ENCODE assay signal across 8 mouse cellular contexts in the genomic region with DNA sequence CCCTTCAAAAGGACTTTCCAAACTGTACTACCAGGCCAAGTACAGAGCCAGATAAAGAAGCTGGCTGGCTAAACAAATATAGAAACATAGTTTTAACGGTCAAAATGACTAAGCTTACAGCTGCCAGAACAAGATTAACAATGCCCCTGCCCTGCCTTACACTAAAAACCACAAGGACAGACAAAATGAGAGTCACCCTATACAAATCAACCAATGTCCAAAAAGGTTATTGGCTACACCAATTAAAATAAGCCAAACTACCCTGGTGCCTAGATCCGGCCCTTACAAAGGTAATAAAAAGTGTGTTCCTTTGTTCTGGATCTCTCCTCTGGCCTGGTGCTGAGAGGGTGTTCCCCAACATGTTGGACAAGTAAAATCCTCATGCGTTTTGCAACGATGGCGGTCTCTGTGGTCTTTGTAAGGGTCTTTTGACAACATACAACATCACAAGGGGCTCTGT. TPM values are rescaled to one million over a fixed set of nuclear protein-coding genes. Genes with fewer than 3 reads are reported as not detected.
DNase-seq lines count a peak whose midpoint lies in the region; ATAC-seq and TF ChIP-seq lines count a peak whose summit lies in the region.

No protein-coding gene starts in this region.

- no peaks in the 10 kb centered on the region for H3K4me1 ChIP-seq in testis, adult 2 months (ENCODE audit: control insufficient read depth, insufficient read depth, low read length)
- H3K4me1 ChIP-seq in limb, embryonic 12.5 days (replicated peaks), result no peaks in the 10 kb centered on the region
- peaks cover 7% of the 10 kb centered on the region; the same call in 1 of the 2 replicates for H3K4me1 ChIP-seq in stomach, embryonic 16.5 days (ENCODE audit: control insufficient read depth, insufficient read depth, low read length)

- intact Hi-C loops in heart, postnatal 36 days (cut with DNase I), result loop anchor here (1.0 to 5.0 kb wide), 4 partner anchors 14 to 254 kb away; a partner anchor contains a TSS

- no peaks in the 10 kb centered on the region for H3K36me3 ChIP-seq in testis, adult 2 months (ENCODE audit: control insufficient read depth, insufficient read depth, low read length)
- no peaks in the 10 kb centered on the region for H3K36me3 ChIP-seq in limb, embryonic 12.5 days
- H3K36me3 ChIP-seq in stomach, embryonic 16.5 days (ENCODE audit: control insufficient read depth, insufficient read depth, low read length), result no peaks in the 10 kb centered on the region

- H3K9ac ChIP-seq in limb, embryonic 12.5 days (replicated peaks), result no peak overlapping the region
- H3K9ac ChIP-seq in stomach, embryonic 16.5 days (ENCODE audit: low read length), result peak overlapping the region; percentile 84

- peak overlapping the region; percentile 91; the same call in 1 of the 2 replicates for H3K4me3 ChIP-seq in testis, adult 2 months (ENCODE audit: control insufficient read depth, low read depth, low read length)
- H3K4me3 ChIP-seq in limb, embryonic 12.5 days (replicated peaks), result peak overlapping the region; percentile 64
- peak overlapping the region; percentile 59 for H3K4me3 ChIP-seq in stomach, embryonic 16.5 days (replicated peaks; ENCODE audit: low read length)

- ATAC-seq in limb, embryonic 12.5 days (ENCODE audit: insufficient number of reproducible peaks, insufficient read depth, low FRiP score, low TSS enrichment, low read depth), result no peak
- ATAC-seq in stomach, embryonic 16.5 days (ENCODE audit: insufficient read depth, low FRiP score), result no peak

- no peak for TF ChIP-seq CTCF in testis, adult 2 months (IDR thresholded peaks at IDR 0.05; ENCODE audit: control insufficient read depth, insufficient read depth, insufficient replicate concordance, low read depth, low read length)

- DNase-seq in heart, adult 11 months, result peak; percentile 88
- no peak for DNase-seq in heart, postnatal 36 days
- no peak for DNase-seq in testis, postnatal 14 days (ENCODE audit: low spot score)
- DNase-seq in adrenal gland, adult (ENCODE audit: inconsistent age in 2 of 2, low spot score in 1 of 2), result no peak
- no peak for DNase-seq in layer of hippocampus, postnatal 10 days (ENCODE audit: low spot score in 2 of 2)

- H3K9me3 ChIP-seq in limb, embryonic 12.5 days, result peaks cover 5% of the 10 kb centered on the region; the same call in 1 of the 2 replicates
- 0 out of 2 replicates have a peak, but pooled peaks cover 4% of the 10 kb centered on the region for H3K9me3 ChIP-seq in stomach, embryonic 16.5 days (replicated peaks; ENCODE audit: control insufficient read depth, low read length)

- H3K4me2 ChIP-seq in limb, embryonic 12.5 days, result peak overlapping the region; percentile 58
- peak overlapping the region; percentile 76 for H3K4me2 ChIP-seq in stomach, embryonic 16.5 days (ENCODE audit: low read depth, low read length)

- no peak for TF ChIP-seq POLR2A in testis, adult 2 months (IDR thresholded peaks at IDR 0.05; ENCODE audit: control insufficient read depth, low read depth, low read length)

- peak overlapping the region; percentile 91 for H3K27ac ChIP-seq in testis, adult 2 months (ENCODE audit: control insufficient read depth, insufficient read depth, low read depth, low read length)
- peak overlapping the region; percentile 98 for H3K27ac ChIP-seq in limb, embryonic 12.5 days
- peak overlapping the region; percentile 95 for H3K27ac ChIP-seq in stomach, embryonic 16.5 days (ENCODE audit: low read length)

- H3K27me3 ChIP-seq in testis, adult 2 months (ENCODE audit: control insufficient read depth, insufficient read depth, low read length), result no peaks in the 10 kb centered on the region
- no peaks in the 10 kb centered on the region for H3K27me3 ChIP-seq in limb, embryonic 12.5 days
- no peaks in the 10 kb centered on the region for H3K27me3 ChIP-seq in stomach, embryonic 16.5 days (ENCODE audit: control insufficient read depth, insufficient read depth, low read length)

- WGBS in limb, embryonic 12.5 days, result 92% methylated on average over 5 of the region's 5 CpGs
- WGBS in stomach, embryonic 16.5 days, result 91% methylated on average over 5 of the region's 5 CpGs

RNA-seq across cellular contexts. Expression of a gene that starts 0.6 kb away (rescaled TPM):
- total RNA-seq in heart, postnatal 36 days (2021), result 1 to 10 TPM; 2.4 to 5.5 TPM
- 0.25 and 0.28 TPM in 2 replicates for polyA plus RNA-seq in testis, adult 2 months (2012; rRNA removed)
- 10.0 and 10.2 TPM in 2 replicates for polyA plus RNA-seq in limb, embryonic 12.5 days (2016; fragmentation: Nextera tagmentation; extraction: Ambion mirVana)
- polyA plus RNA-seq in stomach, embryonic 16.5 days (2015; fragmentation: Nextera tagmentation; extraction: Ambion mirVana), result 3.6 and 4.5 TPM in 2 replicates
- total RNA-seq in layer of hippocampus, postnatal 10 days (2021), result 10 to 100 TPM; 13.0 to 15.2 TPM

RNA-seq across cellular contexts. Expression of a gene that starts 0.6 kb away (rescaled TPM):
- total RNA-seq in heart, postnatal 36 days (2021), result 10 to 100 TPM; 25.1 to 25.2 TPM
- polyA plus RNA-seq in testis, adult 2 months (2012; rRNA removed), result 1.6 and 2.5 TPM in 2 replicates
- polyA plus RNA-seq in limb, embryonic 12.5 days (2016; fragmentation: Nextera tagmentation; extraction: Ambion mirVana), result 30.9 and 32.8 TPM in 2 replicates
- 20.8 and 24.5 TPM in 2 replicates for polyA plus RNA-seq in stomach, embryonic 16.5 days (2015; fragmentation: Nextera tagmentation; extraction: Ambion mirVana)
- total RNA-seq in layer of hippocampus, postnatal 10 days (2021), result 10 to 100 TPM; 27.9 to 28.2 TPM

RNA-seq across cellular contexts. Expression of a gene that starts 26.0 kb away (rescaled TPM):
- total RNA-seq in heart, postnatal 36 days (2021), result 1 to 10 TPM; 6.2 to 6.9 TPM
- 0.25 and 0.29 TPM in 2 replicates for polyA plus RNA-seq in testis, adult 2 months (2012; rRNA removed)
- 5.6 and 6.0 TPM in 2 replicates for polyA plus RNA-seq in limb, embryonic 12.5 days (2016; fragmentation: Nextera tagmentation; extraction: Ambion mirVana)
- 5.1 and 6.6 TPM in 2 replicates for polyA plus RNA-seq in stomach, embryonic 16.5 days (2015; fragmentation: Nextera tagmentation; extraction: Ambion mirVana)
- 10 to 100 TPM; 10.4 to 12.3 TPM for total RNA-seq in layer of hippocampus, postnatal 10 days (2021)

RNA-seq across cellular contexts. Expression of a gene that starts 43.0 kb away (rescaled TPM):
- 1 to 10 TPM; 7.0 TPM for total RNA-seq in heart, postnatal 36 days (2021)
- polyA plus RNA-seq in testis, adult 2 months (2012; rRNA removed), result 3.4 TPM in 2 replicates
- 19.2 and 20.7 TPM in 2 replicates for polyA plus RNA-seq in limb, embryonic 12.5 days (2016; fragmentation: Nextera tagmentation; extraction: Ambion mirVana)
- polyA plus RNA-seq in stomach, embryonic 16.5 days (2015; fragmentation: Nextera tagmentation; extraction: Ambion mirVana), result 20.0 and 22.2 TPM in 2 replicates
- 10 to 100 TPM; 16.1 to 17.7 TPM for total RNA-seq in layer of hippocampus, postnatal 10 days (2021)
